Mouse (Mus musculus) spleen, adult 10 weeks (tissue): ENCODE results near the gene Elovl3. TPM values are rescaled to one million over a fixed set of nuclear protein-coding genes. Genes with fewer than 3 reads are reported as not detected.

Experiments
- polyA plus RNA-seq: library from polyadenylated mRNA; stranded (reverse); fragments of 350-450 nt; fragmentation: Illumina TruSeq; extraction: RNeasy Lipid Tissue Mini Kit (QIAGEN cat#74804); gene quantifications from one replicate; pipeline ENCODE4 v1.2.3, GENCODE M21; 2015; ENCODE audit warnings: low replicate concordance; ENCODE audit not compliant: insufficient read depth

Elovl3 gene
- not detected for polyA plus RNA-seq

GRCm38 (mm10) chr19:46131694-46132525 is at the start of gene Elovl3:
Gene Elovl3 (plus strand): TSS chr19:46131897.

GRCm38 (mm10) chr19:46147511-46148371 is 16.0 kb downstream of the Elovl3 start, which contains the start of gene Pitx3:
Gene Pitx3 (minus strand): TSS chr19:46148326.

GRCm38 (mm10) chr19:46152127-46152803 is 20.6 kb downstream of the Elovl3 start, which contains the start of gene Gbf1:
Gene Gbf1 (plus strand): TSS chr19:46152509.

Other genes with a start within 250 kb of the Elovl3 start
- gene Armh3, start 133.4 kb upstream of the Elovl3 start, polyA plus RNA-seq, result 13.0 TPM
- 2.4 TPM for gene Hps6, start 128.4 kb upstream of the Elovl3 start, polyA plus RNA-seq
- gene Pprc1, start 87.0 kb upstream of the Elovl3 start, polyA plus RNA-seq, result 43.4 TPM
- gene Ldb1, start 86.7 kb upstream of the Elovl3 start, polyA plus RNA-seq, result 122 TPM
- 44.7 TPM for gene Nolc1, start 56.0 kb upstream of the Elovl3 start, polyA plus RNA-seq
- not detected for gene Pitx3, start 16.4 kb downstream of the Elovl3 start, polyA plus RNA-seq
- 39.1 TPM for gene Gbf1, start 20.6 kb downstream of the Elovl3 start, polyA plus RNA-seq
- 42.9 TPM for gene Nfkb2, start 172.4 kb downstream of the Elovl3 start, polyA plus RNA-seq
- gene Psd, start 195.3 kb downstream of the Elovl3 start, polyA plus RNA-seq, result 0.83 TPM
- 0.83 TPM for gene Fbxl15, start 196.3 kb downstream of the Elovl3 start, polyA plus RNA-seq
- 38.1 TPM for gene Cuedc2, start 206.8 kb downstream of the Elovl3 start, polyA plus RNA-seq
- 0.54 TPM for gene Mfsd13a, start 209.2 kb downstream of the Elovl3 start, polyA plus RNA-seq
- gene 2310034G01Rik, start 218.4 kb downstream of the Elovl3 start, polyA plus RNA-seq, result 0.40 TPM